ENCODE assay signal across 13 mouse cellular contexts in genomic region chr19:57016995-57017784, GRCm38 (mm10). TPM values are rescaled to one million over a fixed set of nuclear protein-coding genes. Genes with fewer than 3 reads are reported as not detected.
DNase-seq lines count a peak whose midpoint lies in the region; ATAC-seq lines count a peak whose summit lies in the region.
"Had no signal": no experiment of that assay in that cellular context is flagged by ENCODE, and none has a peak within 500 bp of the region (broad histone marks: within the 10 kb centered on the region; RNA-seq: fewer than 3 reads in every experiment).

No protein-coding gene starts in this region.

- 20% methylated on average over 15 of the region's 15 CpGs for WGBS in kidney, embryonic 15.5 days
- WGBS in heart, embryonic 16.5 days = 38% methylated on average over 15 of the region's 15 CpGs

- no peaks in the 10 kb centered on the region for H3K27me3 ChIP-seq in kidney, embryonic 15.5 days
- no peaks in the 10 kb centered on the region for H3K27me3 ChIP-seq in heart, embryonic 16.5 days (ENCODE audit: control insufficient read depth, insufficient read depth, low read length)
- H3K27me3 ChIP-seq: limb, embryonic 13.5 days had no signal

- no peaks in the 10 kb centered on the region for H3K9me3 ChIP-seq in kidney, embryonic 15.5 days (replicated peaks)
- H3K9me3 ChIP-seq in heart, embryonic 16.5 days (replicated peaks; ENCODE audit: control insufficient read depth, low read length) = no peaks in the 10 kb centered on the region
- H3K9me3 ChIP-seq: limb, embryonic 13.5 days had no signal

- peak overlapping the region; percentile 41 for H3K4me2 ChIP-seq in kidney, embryonic 15.5 days
- peak overlapping the region; percentile 42 for H3K4me2 ChIP-seq in heart, embryonic 16.5 days (ENCODE audit: low read depth, low read length)
- H3K4me2 ChIP-seq: limb, embryonic 13.5 days had no signal

- H3K4me1 ChIP-seq in kidney, embryonic 15.5 days = peaks cover 30% of the 10 kb centered on the region
- peaks cover 5% of the 10 kb centered on the region; the same call in 1 of the 2 replicates for H3K4me1 ChIP-seq in heart, embryonic 16.5 days (ENCODE audit: control insufficient read depth, insufficient read depth, low read length)

- H3K4me3 ChIP-seq in kidney, embryonic 15.5 days (replicated peaks) = no peak overlapping the region
- no peak overlapping the region for H3K4me3 ChIP-seq in heart, embryonic 16.5 days (ENCODE audit: low read length)
- H3K4me3 ChIP-seq: limb, embryonic 13.5 days had no signal

- H3K27ac ChIP-seq in kidney, embryonic 15.5 days = peak overlapping the region; percentile 57
- H3K27ac ChIP-seq in heart, embryonic 16.5 days (ENCODE audit: low read length) = no peak overlapping the region; the same call in 1 of the 2 replicates
- H3K27ac ChIP-seq: limb, embryonic 13.5 days had no signal

- no peak overlapping the region for H3K9ac ChIP-seq in kidney, embryonic 15.5 days
- no peak overlapping the region for H3K9ac ChIP-seq in heart, embryonic 16.5 days (ENCODE audit: low read length)
- H3K9ac ChIP-seq: limb, embryonic 13.5 days had no signal

- no peak for DNase-seq in kidney, postnatal 25 days
- peak; percentile 50 for DNase-seq in embryo, embryonic 10.5 days (ENCODE audit: low spot score)
- peak; percentile 50 for DNase-seq in lung, postnatal 10 days
- DNase-seq in spleen, adult 12 weeks (ENCODE audit: low spot score) = no peak
- no peak for DNase-seq in left cerebral cortex, adult 8-10 months (ENCODE audit: low spot score in 2 of 2)
- DNase-seq: cerebellum, postnatal 14 days; right cerebral cortex, postnatal 4 days had no signal

- no peaks in the 10 kb centered on the region for H3K36me3 ChIP-seq in kidney, embryonic 15.5 days
- no peaks in the 10 kb centered on the region for H3K36me3 ChIP-seq in heart, embryonic 16.5 days (ENCODE audit: control insufficient read depth, insufficient read depth)
- H3K36me3 ChIP-seq: limb, embryonic 13.5 days had no signal

- no peak for ATAC-seq in kidney, embryonic 15.5 days (replicated peaks; ENCODE audit: low FRiP score)
- no peak for ATAC-seq in heart, embryonic 16.5 days (replicated peaks; ENCODE audit: extremely low read depth, insufficient read depth, low FRiP score)
- ATAC-seq in erythroblast, adult 5-6 weeks (replicated peaks; ENCODE audit: low FRiP score, poor library complexity, severe bottlenecking) = no peak
- ATAC-seq: forebrain, embryonic 14.5 days had no signal

RNA-seq across cellular contexts. Expression of gene Afap1l2, which starts 9.2 kb away (rescaled TPM):
- 16.8 and 18.3 TPM in 2 replicates for polyA plus RNA-seq in kidney, embryonic 15.5 days (2015; fragmentation: Nextera tagmentation; extraction: Ambion mirVana)
- 3.0 and 4.5 TPM in 2 replicates for polyA plus RNA-seq in heart, embryonic 16.5 days (2015; fragmentation: Nextera tagmentation; extraction: Ambion mirVana)
- total RNA-seq in erythroblast, adult 5-6 weeks (2015; ENCODE audit: low replicate concordance) = 5.2 TPM in 1 of 2 replicates, not detected in the other
- total RNA-seq in erythroblast, adult 5-6 weeks (2017; ENCODE audit: low replicate concordance) = 0.34 TPM in 1 of 2 replicates, not detected in the other
- total RNA-seq in left cerebral cortex, adult 8-10 months (2022) = 10 to 100 TPM in 1 of 4 experiments, 1 to 10 TPM in 3; 6.8 to 10.2 (median 8.2) TPM
- total RNA-seq: MEL had no signal

Comparison
In these comparisons a context has a peak if more than half of its experiments do, and no peak if none do; other contexts are left out.
1. DNase-seq: peak in embryo, embryonic 10.5 days (single experiment) and lung, postnatal 10 days (single experiment); none in kidney, postnatal 25 days (0 of 2), spleen, adult 12 weeks (single experiment) and left cerebral cortex, adult 8-10 months (0 of 2).